Mouse (Mus musculus): ENCODE data around the gene Sgpp2.
A peak's percentile ranks its signal among the peaks of the same experiment; 100 is the strongest.

Gene Sgpp2

DNA sequence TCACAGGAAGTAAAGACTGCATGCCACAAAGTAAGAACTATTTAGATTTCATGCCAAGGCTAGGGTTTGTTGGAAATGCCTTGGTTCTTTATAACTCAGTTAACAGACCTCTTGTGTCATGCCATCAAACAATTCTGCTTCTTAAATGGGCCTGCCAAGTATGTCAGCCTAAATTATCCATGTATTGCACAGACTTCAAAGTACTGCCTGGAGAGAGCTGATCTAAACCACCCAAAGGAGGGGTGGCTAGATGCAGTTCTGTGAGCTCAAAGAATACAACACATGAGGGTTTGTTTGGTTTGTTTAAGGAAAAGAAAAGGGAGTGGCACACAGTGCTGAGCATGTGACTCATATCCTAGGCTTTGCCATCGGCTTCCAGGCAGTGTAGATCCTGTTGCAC lies 137.9 kb downstream of the Sgpp2 start:
- no peak for DNase-seq (ENCODE audit: low spot score)

DNA sequence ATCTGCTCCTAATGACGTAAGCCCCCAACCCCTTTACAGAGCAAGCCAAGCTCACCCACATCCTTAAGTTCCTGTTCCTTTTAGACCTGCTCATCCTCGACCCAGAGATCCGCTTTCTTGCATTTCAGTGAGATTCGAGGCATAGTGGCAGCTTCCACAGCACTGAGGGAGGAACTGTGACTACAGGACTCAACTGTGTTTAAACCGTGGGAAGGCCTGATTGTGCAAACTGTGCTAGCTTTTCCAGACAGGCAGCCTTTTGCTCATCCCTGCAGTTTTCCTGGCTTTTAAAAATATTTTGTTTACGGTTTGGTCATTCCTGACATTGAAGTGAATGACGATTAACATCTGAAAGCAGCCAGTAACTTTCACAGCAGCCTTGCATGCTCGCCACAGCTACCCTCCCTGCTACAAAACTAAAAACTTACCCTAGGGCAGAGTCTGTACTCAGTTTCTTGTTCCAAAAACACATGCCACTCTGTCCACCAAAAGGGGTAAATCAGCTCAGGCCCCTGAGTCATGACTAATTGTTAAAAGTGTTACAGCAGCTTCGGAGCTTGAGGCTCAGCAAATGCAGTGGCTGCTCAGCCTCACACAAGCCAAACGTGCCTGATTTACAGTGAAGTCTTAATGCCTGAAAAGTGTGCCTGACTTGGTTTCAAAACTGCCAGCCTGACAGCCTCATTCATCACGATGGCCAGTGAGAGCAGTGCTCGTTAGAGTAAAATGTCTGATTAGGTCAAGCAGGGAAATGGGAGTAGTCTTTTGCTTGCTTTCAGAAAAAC lies 141.1 kb downstream of the Sgpp2 start:
- no peak for DNase-seq (ENCODE audit: low spot score)

DNA sequence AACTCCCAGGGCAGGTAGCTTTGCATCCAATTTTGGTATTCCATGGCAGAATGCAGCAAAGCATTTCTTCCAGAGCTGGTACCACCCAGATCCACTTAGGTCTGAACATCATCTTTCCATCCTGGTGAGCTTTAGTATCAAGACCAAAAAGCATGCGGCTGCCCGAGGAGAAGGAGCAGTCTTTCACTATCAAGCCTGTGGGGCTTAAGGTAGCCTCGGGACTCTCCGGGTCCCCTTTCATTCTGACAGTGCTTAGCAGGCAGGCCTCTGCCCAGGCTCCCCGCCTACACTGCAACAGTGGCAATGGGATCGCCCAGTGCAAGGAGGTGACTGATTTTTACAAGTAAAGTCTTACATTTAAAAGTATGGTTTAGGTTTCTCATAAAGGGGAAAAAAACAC lies 142.4 kb downstream of the Sgpp2 start:
- DNase-seq (ENCODE audit: low spot score), result no peak

DNA sequence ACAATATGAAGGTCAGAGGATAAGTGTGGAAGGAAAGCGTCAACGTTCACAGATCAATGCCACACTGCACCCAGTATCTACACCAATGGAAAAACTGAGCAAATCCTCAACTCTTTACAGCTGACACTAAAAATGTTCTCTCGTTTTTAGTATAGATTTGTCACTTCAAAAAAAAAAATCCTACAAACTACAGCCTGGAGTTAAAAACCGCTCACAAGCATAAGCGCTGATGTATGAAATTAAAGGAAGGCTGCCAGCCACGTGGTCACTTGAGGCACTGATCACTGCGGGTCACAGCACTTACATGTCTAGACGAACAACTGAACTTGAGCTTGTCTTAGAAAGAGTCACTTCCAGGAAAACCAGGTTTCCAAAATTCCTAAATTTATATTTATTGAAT lies 143.7 kb downstream of the Sgpp2 start:
- DNase-seq (ENCODE audit: low spot score), result no peak

DNA sequence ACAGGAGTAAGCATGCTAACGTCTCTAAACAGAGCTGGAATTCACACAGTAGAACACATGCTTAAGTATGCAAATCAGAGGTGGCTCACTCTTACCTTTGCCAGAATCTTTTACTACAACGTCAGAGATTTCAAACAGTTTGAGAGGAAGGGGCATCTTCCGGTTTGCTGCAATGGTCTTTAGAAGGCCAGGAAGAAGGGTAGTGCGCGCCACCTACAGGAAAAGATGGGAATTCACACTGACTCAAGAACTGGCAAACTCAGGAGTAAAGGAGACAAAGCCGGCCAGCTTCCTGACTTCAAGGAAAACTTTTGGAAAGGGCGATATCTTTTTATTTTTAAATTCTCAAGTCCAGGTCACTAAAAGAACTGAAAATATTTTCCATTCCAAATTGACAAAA lies 144.5 kb downstream of the Sgpp2 start:
- peak; percentile 82 for DNase-seq (ENCODE audit: low spot score)

All from embryo, embryonic 10.5 days (tissue).